Mouse (Mus musculus) intestine, embryonic 16.5 days (tissue): Measurements from ENCODE around the gene Agbl5. TPM values are rescaled to one million over a fixed set of nuclear protein-coding genes. Genes with fewer than 3 reads are reported as not detected.
A peak's percentile ranks its signal among the peaks of the same experiment; 100 is the strongest.

Experiments
- ATAC-seq: fragments of 200-750 bp; cut with Nextera tagmentation; 2 replicates; pipeline ENCODE4 v1.8.0; 2017; ENCODE audit warnings: moderate TSS enrichment, moderate library complexity
- H3K27ac ChIP-seq: fragments of 300-500 bp; sonication (generic); 2 replicates; pipeline ENCODE4 v1.5.1; 2014; ENCODE audit warnings: mild to moderate bottlenecking, low read length
- H3K27me3 ChIP-seq: fragments of 300-500 bp; sonication (generic); replicated peaks from 2 replicates; pipeline ENCODE4 v1.6.1; 2014; ENCODE audit warnings: low read length, control low read depth, mixed read lengths; ENCODE audit not compliant: control insufficient read depth, insufficient read depth
- H3K36me3 ChIP-seq: fragments of 300-500 bp; sonication (generic); 2 replicates; pipeline ENCODE4 v1.6.1; 2014; ENCODE audit warnings: low read length, control low read depth; ENCODE audit not compliant: control insufficient read depth, insufficient read depth
- H3K4me1 ChIP-seq: fragments of 300-500 bp; sonication (generic); 2 replicates; pipeline ENCODE4 v1.6.1; 2014; ENCODE audit warnings: low read length, control low read depth, mixed read lengths; ENCODE audit not compliant: control insufficient read depth, insufficient read depth
- H3K4me2 ChIP-seq: fragments of 300-500 bp; sonication (generic); 2 replicates; pipeline ENCODE4 v1.6.1; 2014; ENCODE audit warnings: low read depth, low read length, control low read depth
- H3K4me3 ChIP-seq: fragments of 300-500 bp; sonication (generic); 2 replicates; pipeline ENCODE4 v1.5.1; 2014; ENCODE audit warnings: mild to moderate bottlenecking, low read length
- H3K9ac ChIP-seq: fragments of 300-500 bp; sonication (generic); 2 replicates; pipeline ENCODE4 v1.6.1; 2014; ENCODE audit warnings: low read depth, low read length
- H3K9me3 ChIP-seq: fragments of 300-500 bp; sonication (generic); 2 replicates; pipeline ENCODE4 v1.6.1; 2016; ENCODE audit warnings: low read length, control low read depth; ENCODE audit not compliant: control insufficient read depth
- WGBS: fragments of 180-500 bp; shearing (Covaris S2); extraction: QIAGEN DNeasy Blood & Tissue Kit; methylation state at CpG from one replicate; pipeline ENCODE4 v1.1.7; 2014; 5-methylcytosine and 5-hydroxymethylcytosine counted together
- polyA plus RNA-seq: library from polyadenylated mRNA; unstranded; fragments of >200 nt; fragmentation: Nextera tagmentation; extraction: Ambion mirVana; gene quantifications from 2 replicates; pipeline ENCODE4 v1.2.1, GENCODE M21; 2015

The Agbl5 gene
- polyA plus RNA-seq, 1 experiment from 2014 or later, result 16.3 TPM

- no peaks in the 10 kb centered on the region for H3K36me3 ChIP-seq
- 90% methylated on average over 4 of the region's 4 CpGs for WGBS
These were observed 42.9 kb downstream of the Agbl5 start for GRCm38 (mm10) chr5:30931378-30931777.

GRCm38 (mm10) chr5:30933705-30934104 lies 45.2 kb downstream of the Agbl5 start:
- no peaks in the 10 kb centered on the region for H3K27me3 ChIP-seq
- H3K4me1 ChIP-seq, result no peaks in the 10 kb centered on the region
- no peak overlapping the region for H3K4me3 ChIP-seq
- no peak overlapping the region for H3K27ac ChIP-seq
- no peak overlapping the region for H3K4me2 ChIP-seq
- H3K36me3 ChIP-seq, result no peaks in the 10 kb centered on the region
- 71% methylated on average over 5 of the region's 5 CpGs for WGBS
- ATAC-seq, result no peak
- H3K9ac ChIP-seq, result no peak overlapping the region
- no peaks in the 10 kb centered on the region for H3K9me3 ChIP-seq

More at GRCm38 (mm10) chr5:30931378-30931777, 42.9 kb downstream of the Agbl5 start:
- H3K9ac ChIP-seq, result no peak overlapping the region
- H3K27me3 ChIP-seq, result no peaks in the 10 kb centered on the region
- H3K27ac ChIP-seq, result no peak overlapping the region
- H3K9me3 ChIP-seq, result no peaks in the 10 kb centered on the region
- H3K4me1 ChIP-seq, result no peaks in the 10 kb centered on the region
- no peak for ATAC-seq
- H3K4me2 ChIP-seq, result no peak overlapping the region
- no peak overlapping the region for H3K4me3 ChIP-seq

- H3K27ac ChIP-seq, result no peak overlapping the region
- no peaks in the 10 kb centered on the region for H3K27me3 ChIP-seq
- no peaks in the 10 kb centered on the region for H3K4me1 ChIP-seq
- 89% methylated on average over 5 of the region's 5 CpGs for WGBS
- no peak overlapping the region for H3K4me2 ChIP-seq
- no peak overlapping the region for H3K4me3 ChIP-seq
- H3K36me3 ChIP-seq, result no peaks in the 10 kb centered on the region
- ATAC-seq, result no peak
- H3K9ac ChIP-seq, result no peak overlapping the region
- no peaks in the 10 kb centered on the region for H3K9me3 ChIP-seq
These were observed 46.4 kb downstream of the Agbl5 start for GRCm38 (mm10) chr5:30934725-30935461.

GRCm38 (mm10) chr5:30943004-30943403 lies 54.5 kb downstream of the Agbl5 start:
- ATAC-seq, result no peak
- no peak overlapping the region for H3K4me2 ChIP-seq
- WGBS, result 92% methylated on average over 2 of the region's 2 CpGs
- H3K4me3 ChIP-seq, result no peak overlapping the region
- no peaks in the 10 kb centered on the region for H3K36me3 ChIP-seq
- H3K9me3 ChIP-seq, result no peaks in the 10 kb centered on the region
- H3K27ac ChIP-seq, result no peak overlapping the region
- peaks cover 10% of the 10 kb centered on the region for H3K4me1 ChIP-seq
- no peak overlapping the region for H3K9ac ChIP-seq
- H3K27me3 ChIP-seq, result no peaks in the 10 kb centered on the region

DNA sequence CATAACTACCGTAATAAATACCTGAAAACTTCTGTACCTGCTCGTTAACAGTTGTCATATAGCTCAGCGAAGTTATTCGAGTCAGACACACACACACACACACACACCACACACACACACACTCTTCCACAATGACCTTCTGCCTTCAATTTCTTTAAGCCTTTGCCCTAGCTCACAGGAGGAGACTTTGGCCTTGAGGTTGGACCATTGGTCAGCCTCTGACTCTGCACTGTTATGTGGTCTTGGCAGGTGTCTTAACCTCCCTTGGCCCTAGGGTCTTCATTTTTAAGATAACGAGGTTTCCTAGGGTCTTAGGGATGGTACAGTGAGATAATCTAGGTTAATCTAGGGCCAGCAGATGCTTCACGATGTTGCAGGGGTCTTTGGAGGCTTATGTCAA lies 55.9 kb downstream of the Agbl5 start:
- no peak for ATAC-seq
- H3K4me3 ChIP-seq, result peak overlapping the region; percentile 55
- H3K36me3 ChIP-seq, result no peaks in the 10 kb centered on the region
- H3K27me3 ChIP-seq, result no peaks in the 10 kb centered on the region
- no peaks in the 10 kb centered on the region for H3K9me3 ChIP-seq
- WGBS, result 89% methylated on average over 6 of the region's 6 CpGs
- H3K4me1 ChIP-seq, result peaks cover 16% of the 10 kb centered on the region
- peak overlapping the region; percentile 90 for H3K4me2 ChIP-seq
- H3K27ac ChIP-seq, result no peak overlapping the region
- H3K9ac ChIP-seq, result peak overlapping the region; percentile 76; the same call in 1 of the 2 replicates

DNA sequence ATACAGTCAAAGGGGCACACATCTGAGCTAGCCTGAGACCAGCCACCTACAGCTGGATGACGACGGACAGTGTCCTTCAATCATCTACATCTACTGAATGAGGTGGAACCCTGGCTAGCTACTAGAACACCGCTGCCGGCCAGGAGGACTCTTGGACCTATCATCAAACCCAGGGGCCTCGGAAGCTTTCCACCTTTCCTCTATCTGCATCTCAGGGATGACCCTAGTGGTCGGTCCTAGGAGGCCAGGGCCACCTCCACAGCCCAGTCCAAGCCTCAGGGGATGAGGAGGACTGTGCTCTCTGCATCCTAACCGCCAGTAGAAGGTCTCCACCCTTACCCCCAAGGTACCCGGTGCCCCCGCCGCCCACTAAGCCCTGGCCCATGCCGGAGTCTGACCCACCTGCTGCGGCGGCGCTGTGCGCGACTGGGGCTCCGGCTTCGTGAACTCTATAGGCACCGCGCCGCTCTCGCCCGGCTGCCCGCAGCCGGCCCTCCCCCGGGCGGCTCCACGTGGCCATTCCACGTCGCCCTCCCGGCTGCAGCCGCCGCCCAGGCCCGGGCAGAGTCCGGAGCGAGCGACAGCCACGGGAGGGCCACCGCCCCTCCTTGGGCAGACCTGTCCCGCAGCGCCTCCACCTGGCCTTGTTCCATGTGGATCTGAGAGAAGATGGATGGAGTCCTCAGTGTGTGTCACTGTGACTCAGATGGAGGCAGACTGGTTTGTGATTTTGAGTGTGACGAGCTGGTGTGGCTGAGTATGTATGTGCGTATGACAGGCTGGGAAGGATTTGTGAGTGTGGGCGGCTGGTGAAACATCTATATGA lies 56.7 kb downstream of the Agbl5 start, which contains the start of gene Cgref1:
Gene Cgref1, minus strand, starts transcription at position 636 of the 826 bp plus-strand sequence.
- Histone ChIP-seq H3K27ac (peak within 1 kb of the TSS; percentile 82), H3K9ac (peak within 1 kb of the TSS; percentile 76), H3K36me3 (no peaks in the 10 kb centered on the region), H3K4me1 (peaks cover 16% of the 10 kb centered on the region), H3K9me3 (no peaks in the 10 kb centered on the region), H3K4me3 (peak within 1 kb of the TSS; percentile 55), H3K4me2 (peak within 1 kb of the TSS; percentile 90), H3K27me3 (no peaks in the 10 kb centered on the region)
- 6% methylated on average over 44 of the region's 44 CpGs for WGBS
- peak; percentile 77 for ATAC-seq

DNA sequence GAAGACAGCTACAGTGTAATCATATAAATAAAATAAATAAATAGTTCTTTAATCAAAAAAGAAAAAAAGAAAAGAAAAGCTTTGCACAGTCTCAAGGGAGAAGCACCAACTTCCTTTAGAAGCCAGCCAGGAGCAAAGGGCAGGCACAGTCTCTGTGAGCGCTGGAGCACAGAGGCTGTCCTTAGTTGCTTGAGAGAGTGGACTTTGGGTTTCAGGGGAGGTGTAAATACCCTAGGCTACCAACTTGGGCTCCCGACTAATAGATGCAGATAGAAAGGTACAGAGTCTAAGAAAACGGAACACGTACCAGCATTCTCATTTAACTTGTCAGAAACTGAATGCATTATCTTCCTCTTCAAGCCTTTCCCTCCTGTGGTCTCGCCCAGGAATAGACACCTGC lies 60.1 kb downstream of the Agbl5 start:
- Histone ChIP-seq H3K9me3 (no peaks in the 10 kb centered on the region), H3K4me1 (peaks cover 20% of the 10 kb centered on the region), H3K9ac (peak overlapping the region; percentile 79), H3K27me3 (no peaks in the 10 kb centered on the region), H3K36me3 (peaks cover 9% of the 10 kb centered on the region; the same call in 1 of the 2 replicates), H3K4me2 (peak overlapping the region; percentile 94), H3K4me3 (no peak overlapping the region), H3K27ac (peak overlapping the region; percentile 94)
- ATAC-seq, result peak; percentile 62
- 62% methylated on average over 5 of the region's 5 CpGs for WGBS

- Histone ChIP-seq H3K36me3 (peaks cover 17% of the 10 kb centered on the region), H3K4me2 (peak overlapping the region; percentile 94), H3K27ac (peak overlapping the region; percentile 94), H3K4me3 (peak overlapping the region; percentile 63), H3K4me1 (peaks cover 20% of the 10 kb centered on the region), H3K27me3 (no peaks in the 10 kb centered on the region), H3K9me3 (no peaks in the 10 kb centered on the region), H3K9ac (peak overlapping the region; percentile 79)
- WGBS, result under 1% methylated on average over 31 of the region's 31 CpGs
- peak; percentile 84 for ATAC-seq
These were observed 61.3 kb downstream of the Agbl5 start for GRCm38 (mm10) chr5:30949654-30950326.

DNA sequence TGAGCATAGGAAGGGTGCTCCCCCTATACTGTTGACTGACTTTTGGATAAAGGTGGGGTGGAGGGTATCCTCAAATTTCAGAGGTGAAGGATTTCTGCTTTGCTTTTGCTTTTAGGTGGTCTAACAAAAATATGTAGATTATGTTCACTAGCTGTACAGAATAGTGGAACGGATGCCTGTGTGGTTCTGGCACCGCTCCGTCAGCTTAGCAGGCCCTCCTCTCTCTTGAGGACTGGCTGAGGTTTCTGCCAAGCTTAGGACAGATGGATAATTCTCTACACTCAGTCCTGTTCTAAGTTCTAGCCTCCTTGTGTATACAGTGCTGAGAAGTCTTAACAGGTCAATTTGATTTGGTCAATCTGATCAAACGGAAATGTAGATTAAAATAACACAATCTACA lies 62.0 kb downstream of the Agbl5 start:
- Histone ChIP-seq H3K4me3 (peak overlapping the region; percentile 63), H3K4me2 (peak overlapping the region; percentile 94), H3K9me3 (no peaks in the 10 kb centered on the region), H3K27ac (peak overlapping the region; percentile 21), H3K27me3 (no peaks in the 10 kb centered on the region), H3K4me1 (peaks cover 14% of the 10 kb centered on the region), H3K36me3 (peaks cover 24% of the 10 kb centered on the region), H3K9ac (peak overlapping the region; percentile 79)
- WGBS, result 50% methylated on average over 4 of the region's 4 CpGs
- ATAC-seq, result no peak
